Mouse (Mus musculus): ENCODE data around the gene Muc3. TPM values are rescaled to one million over a fixed set of nuclear protein-coding genes. Genes with fewer than 3 reads are reported as not detected.

The Muc3 gene
- total RNA-seq, 2 experiments from 2014 or later = not detected

- TF ChIP-seq CTCF (IDR thresholded peaks at IDR 0.05) = no peak
- H3K27ac ChIP-seq = peak within 1 kb of the TSS; percentile 89
- peak within 1 kb of the TSS; percentile 93 for H3K4me3 ChIP-seq
- peak; percentile 87 for DNase-seq
- intact Hi-C loops (cut with DNase I) = no loop called here
Measured at GRCm38 (mm10) chr5:137115866-137116847, 33.0 kb downstream of the Muc3 start, which contains the start of gene Trim56. TSS of gene Trim56 (minus strand) at chr5:137116209.

- H3K4me3 ChIP-seq = peak overlapping the region; percentile 93
- intact Hi-C loops (cut with DNase I) = no loop called here
- no peak for TF ChIP-seq CTCF (IDR thresholded peaks at IDR 0.05)
- H3K27ac ChIP-seq = peak overlapping the region; percentile 89
- DNase-seq = no peak
Measured at GRCm38 (mm10) chr5:137114891-137115561, 34.1 kb downstream of the Muc3 start.

GRCm38 (mm10) chr5:137111542-137112408, 37.3 kb downstream of the Muc3 start:
- DNase-seq = no peak
- TF ChIP-seq CTCF (IDR thresholded peaks at IDR 0.05) = no peak
- intact Hi-C loops (cut with DNase I) = no loop called here
- Histone ChIP-seq H3K4me3 (no peak overlapping the region), H3K27ac (no peak overlapping the region)

- DNase-seq = peak; percentile 5
- intact Hi-C loops (cut with DNase I) = no loop called here
- Histone ChIP-seq H3K27ac (no peak overlapping the region), H3K4me3 (no peak overlapping the region)
- no peak for TF ChIP-seq CTCF (IDR thresholded peaks at IDR 0.05)
Measured at GRCm38 (mm10) chr5:137110863-137111262, 38.3 kb downstream of the Muc3 start.

GRCm38 (mm10) chr5:137109941-137110593, 39.1 kb downstream of the Muc3 start:
- peak; percentile 15 for DNase-seq
- no peak for TF ChIP-seq CTCF (IDR thresholded peaks at IDR 0.05)
- no peak overlapping the region for H3K4me3 ChIP-seq
- H3K27ac ChIP-seq = no peak overlapping the region
- intact Hi-C loops (cut with DNase I) = no loop called here

GRCm38 (mm10) chr5:137108111-137108510, 41.0 kb downstream of the Muc3 start:
- H3K4me3 ChIP-seq = no peak overlapping the region
- intact Hi-C loops (cut with DNase I) = no loop called here
- no peak overlapping the region for H3K27ac ChIP-seq
- no peak for TF ChIP-seq CTCF (IDR thresholded peaks at IDR 0.05)
- no peak for DNase-seq

- no peak for TF ChIP-seq CTCF (IDR thresholded peaks at IDR 0.05)
- no peak overlapping the region for H3K27ac ChIP-seq
- intact Hi-C loops (cut with DNase I) = loop anchor here (1.0 kb wide), 1 partner anchor 45 kb away; no protein-coding TSS in a partner anchor
Measured at GRCm38 (mm10) chr5:137107670-137108069, 41.5 kb downstream of the Muc3 start.

GRCm38 (mm10) chr5:137107024-137107423, 42.1 kb downstream of the Muc3 start:
- intact Hi-C loops (cut with DNase I) = loop anchor here (1.0 kb wide), 1 partner anchor 45 kb away; no protein-coding TSS in a partner anchor
- H3K4me3 ChIP-seq = peak overlapping the region; percentile 30; the same call in 1 of the 2 replicates

More at GRCm38 (mm10) chr5:137107670-137108069, 41.5 kb downstream of the Muc3 start:
- DNase-seq = no peak
- no peak overlapping the region for H3K4me3 ChIP-seq

GRCm38 (mm10) chr5:137106434-137106833, 42.7 kb downstream of the Muc3 start:
- intact Hi-C loops (cut with DNase I) = loop anchor here (1.0 kb wide), 1 partner anchor 81 kb away; no protein-coding TSS in a partner anchor
- H3K4me3 ChIP-seq = peak overlapping the region; percentile 30; the same call in 1 of the 2 replicates
- DNase-seq = no peak
- no peak overlapping the region for H3K27ac ChIP-seq
- TF ChIP-seq CTCF (IDR thresholded peaks at IDR 0.05) = no peak

More at GRCm38 (mm10) chr5:137107024-137107423, 42.1 kb downstream of the Muc3 start:
- peak; percentile 86 for TF ChIP-seq CTCF (IDR thresholded peaks at IDR 0.05)
- DNase-seq = peak; percentile 81
- no peak overlapping the region for H3K27ac ChIP-seq

- TF ChIP-seq CTCF (IDR thresholded peaks at IDR 0.05) = peak; percentile 23; the same call in 1 of the 2 replicates
- intact Hi-C loops (cut with DNase I) = no loop called here
- H3K4me3 ChIP-seq = no peak overlapping the region
- no peak overlapping the region for H3K27ac ChIP-seq
- DNase-seq = no peak
Measured at GRCm38 (mm10) chr5:137103969-137104368, 45.2 kb downstream of the Muc3 start.

All from gastrocnemius, adult 2 months (tissue).